Mouse (Mus musculus): ENCODE data around the gene Anp32e.

- no peak for TF ChIP-seq CTCF (IDR thresholded peaks at IDR 0.05; ENCODE audit: low read depth)
- TF ChIP-seq EP300 (optimal IDR thresholded peaks at IDR 0.05): no peak
Observed at GRCm38 (mm10) chr3:95990413-95990941, 61.4 kb downstream of the Anp32e start.

All from stomach, postnatal 0 days (tissue).